Mouse (Mus musculus): ENCODE measurements at regions not wholly inside any gene's neighbourhood (a gene's known extent, or its start where the extent isn't known, plus 50 kb on each side); places are given as distances from the start of the nearest gene placed in this dataset.
A peak's percentile ranks its signal among the peaks of the same experiment; 100 is the strongest.

- H3K36me3 ChIP-seq (ENCODE audit: insufficient read depth, low read length), result no peaks in the 10 kb centered on the region
- H3K27me3 ChIP-seq (ENCODE audit: insufficient read depth, low read length), result peaks cover 28% of the 10 kb centered on the region
- no peak overlapping the region for H3K4me3 ChIP-seq (replicated peaks; ENCODE audit: low read length)
- peaks cover 41% of the 10 kb centered on the region for H3K4me1 ChIP-seq (replicated peaks; ENCODE audit: low read depth, low read length)
- TF ChIP-seq NANOG (IDR thresholded peaks at IDR 0.05; ENCODE audit: borderline replicate concordance, low read length) (no peak), CTCF (conservative IDR thresholded peaks at IDR 0.05; ENCODE audit: low read length) (no peak), POU5F1 (IDR thresholded peaks at IDR 0.05; ENCODE audit: borderline replicate concordance, low read length) (no peak)
- H3K9me3 ChIP-seq (ENCODE audit: low read length), result no peaks in the 10 kb centered on the region
Observed at GRCm38 (mm10) chr15:31125784-31126183, 98.3 kb upstream of the Dap start.

- no peaks in the 10 kb centered on the region for H3K9me3 ChIP-seq (ENCODE audit: low read length)
- no peaks in the 10 kb centered on the region for H3K36me3 ChIP-seq (ENCODE audit: insufficient read depth, low read length)
- H3K27me3 ChIP-seq (ENCODE audit: insufficient read depth, low read length), result peaks cover 31% of the 10 kb centered on the region
- no peak for TF ChIP-seq CTCF (conservative IDR thresholded peaks at IDR 0.05; ENCODE audit: low read length)
- TF ChIP-seq NANOG (IDR thresholded peaks at IDR 0.05; ENCODE audit: borderline replicate concordance, low read length), result peak; percentile 93
- peak; percentile 25; the same call in 1 of the 2 replicates for TF ChIP-seq POU5F1 (IDR thresholded peaks at IDR 0.05; ENCODE audit: borderline replicate concordance, low read length)
- H3K4me3 ChIP-seq (replicated peaks; ENCODE audit: low read length), result no peak overlapping the region
- H3K4me1 ChIP-seq (replicated peaks; ENCODE audit: low read depth, low read length), result peaks cover 41% of the 10 kb centered on the region
Observed at GRCm38 (mm10) chr15:31126999-31127398, 97.1 kb upstream of the Dap start.

- Histone ChIP-seq H3K36me3 (ENCODE audit: insufficient read depth, low read length) (no peaks in the 10 kb centered on the region), H3K4me1 (replicated peaks; ENCODE audit: low read depth, low read length) (no peaks in the 10 kb centered on the region; the same call in 1 of the 2 replicates), H3K4me3 (replicated peaks; ENCODE audit: low read length) (no peak overlapping the region), H3K27me3 (ENCODE audit: insufficient read depth, low read length) (peaks cover 13% of the 10 kb centered on the region), H3K9me3 (ENCODE audit: low read length) (no peaks in the 10 kb centered on the region)
- no peak for TF ChIP-seq NANOG (IDR thresholded peaks at IDR 0.05; ENCODE audit: borderline replicate concordance, low read length)
- TF ChIP-seq POU5F1 (IDR thresholded peaks at IDR 0.05; ENCODE audit: borderline replicate concordance, low read length), result no peak
- no peak for TF ChIP-seq CTCF (conservative IDR thresholded peaks at IDR 0.05; ENCODE audit: low read length)
Observed at GRCm38 (mm10) chr15:31134891-31135290, 89.2 kb upstream of the Dap start.

- H3K27me3 ChIP-seq (ENCODE audit: insufficient read depth, low read length), result no peaks in the 10 kb centered on the region; the same call in 1 of the 2 replicates
- no peak overlapping the region for H3K4me3 ChIP-seq (replicated peaks; ENCODE audit: low read length)
- H3K4me1 ChIP-seq (replicated peaks; ENCODE audit: low read depth, low read length), result no peaks in the 10 kb centered on the region
- TF ChIP-seq CTCF (conservative IDR thresholded peaks at IDR 0.05; ENCODE audit: low read length) (no peak), POU5F1 (IDR thresholded peaks at IDR 0.05; ENCODE audit: borderline replicate concordance, low read length) (no peak), NANOG (IDR thresholded peaks at IDR 0.05; ENCODE audit: borderline replicate concordance, low read length) (no peak)
- no peaks in the 10 kb centered on the region for H3K9me3 ChIP-seq (ENCODE audit: low read length)
- H3K36me3 ChIP-seq (ENCODE audit: insufficient read depth, low read length), result no peaks in the 10 kb centered on the region
Observed at GRCm38 (mm10) chr15:31138637-31139036, 85.5 kb upstream of the Dap start.

- H3K27me3 ChIP-seq (ENCODE audit: insufficient read depth, low read length), result no peaks in the 10 kb centered on the region; the same call in 1 of the 2 replicates
- TF ChIP-seq CTCF (conservative IDR thresholded peaks at IDR 0.05; ENCODE audit: low read length) (no peak), POU5F1 (IDR thresholded peaks at IDR 0.05; ENCODE audit: borderline replicate concordance, low read length) (no peak)
- H3K9me3 ChIP-seq (ENCODE audit: low read length), result no peaks in the 10 kb centered on the region
- no peaks in the 10 kb centered on the region for H3K36me3 ChIP-seq (ENCODE audit: insufficient read depth, low read length)
- no peaks in the 10 kb centered on the region for H3K4me1 ChIP-seq (replicated peaks; ENCODE audit: low read depth, low read length)
- H3K4me3 ChIP-seq (replicated peaks; ENCODE audit: low read length), result no peak overlapping the region
Observed at GRCm38 (mm10) chr15:31141750-31142149, 82.4 kb upstream of the Dap start.

GRCm38 (mm10) chr15:31148251-31149145 is 75.6 kb upstream of the Dap start:
- no peak overlapping the region for H3K4me3 ChIP-seq (replicated peaks; ENCODE audit: low read length)
- no peaks in the 10 kb centered on the region for H3K4me1 ChIP-seq (replicated peaks; ENCODE audit: low read depth, low read length)
- H3K27me3 ChIP-seq (ENCODE audit: insufficient read depth, low read length), result peaks cover 34% of the 10 kb centered on the region
- no peak for TF ChIP-seq POU5F1 (IDR thresholded peaks at IDR 0.05; ENCODE audit: borderline replicate concordance, low read length)
- no peak for TF ChIP-seq CTCF (conservative IDR thresholded peaks at IDR 0.05; ENCODE audit: low read length)
- no peak for TF ChIP-seq NANOG (IDR thresholded peaks at IDR 0.05; ENCODE audit: borderline replicate concordance, low read length)
- H3K9me3 ChIP-seq (ENCODE audit: low read length), result no peaks in the 10 kb centered on the region
- H3K36me3 ChIP-seq (ENCODE audit: insufficient read depth, low read length), result no peaks in the 10 kb centered on the region

- TF ChIP-seq POU5F1 (IDR thresholded peaks at IDR 0.05; ENCODE audit: borderline replicate concordance, low read length), result no peak
- H3K4me3 ChIP-seq (replicated peaks; ENCODE audit: low read length), result no peak overlapping the region
- peaks cover 41% of the 10 kb centered on the region for H3K27me3 ChIP-seq (ENCODE audit: insufficient read depth, low read length)
- no peaks in the 10 kb centered on the region for H3K4me1 ChIP-seq (replicated peaks; ENCODE audit: low read depth, low read length)
- H3K36me3 ChIP-seq (ENCODE audit: insufficient read depth, low read length), result no peaks in the 10 kb centered on the region
- H3K9me3 ChIP-seq (ENCODE audit: low read length), result no peaks in the 10 kb centered on the region
Observed at GRCm38 (mm10) chr15:31149855-31150254, 74.3 kb upstream of the Dap start.

- Histone ChIP-seq H3K4me1 (replicated peaks; ENCODE audit: low read depth, low read length) (no peaks in the 10 kb centered on the region), H3K36me3 (ENCODE audit: insufficient read depth, low read length) (no peaks in the 10 kb centered on the region), H3K4me3 (replicated peaks; ENCODE audit: low read length) (no peak overlapping the region), H3K9me3 (ENCODE audit: low read length) (no peaks in the 10 kb centered on the region), H3K27me3 (ENCODE audit: insufficient read depth, low read length) (peaks cover 44% of the 10 kb centered on the region)
- TF ChIP-seq CTCF (conservative IDR thresholded peaks at IDR 0.05; ENCODE audit: low read length) (peak; percentile 30; the same call in 1 of the 2 replicates), NANOG (IDR thresholded peaks at IDR 0.05; ENCODE audit: borderline replicate concordance, low read length) (no peak)
Observed at GRCm38 (mm10) chr15:31150546-31151471, 73.3 kb upstream of the Dap start.
